Mouse (Mus musculus) liver, embryonic 14.5 days (tissue): ENCODE data around the gene Tmtc2. TPM values are rescaled to one million over a fixed set of nuclear protein-coding genes. Genes with fewer than 3 reads are reported as not detected.

Experiments
- ATAC-seq: fragments of 200-750 bp; cut with Nextera tagmentation; 2 replicates; pipeline ENCODE4 v1.8.0; 2017; ENCODE audit warnings: moderate number of reproducible peaks, mild to moderate bottlenecking, moderate library complexity; ENCODE audit not compliant: insufficient read depth
- DNase-seq, 3 experiments: peaks; one replicate each; pipeline ENCODE4 v3.0.0-alpha.2; 2012 to 2013; ENCODE audit warnings: low read depth in 3 of 3, low spot score in 3 of 3
- H3K27ac ChIP-seq: fragments of 300-500 bp; sonication (generic); 2 replicates; pipeline ENCODE4 v1.5.1; 2014; ENCODE audit warnings: moderate library complexity, mild to moderate bottlenecking, control low read depth, inconsistent platforms
- H3K27me3 ChIP-seq: fragments of 300-500 bp; sonication (generic); 2 replicates; pipeline ENCODE4 v1.6.1; 2014; ENCODE audit warnings: mild to moderate bottlenecking, low read length, moderate library complexity; ENCODE audit not compliant: control insufficient read depth, insufficient read depth
- H3K36me3 ChIP-seq: fragments of 300-500 bp; sonication (generic); replicated peaks from 2 replicates; pipeline ENCODE4 v1.6.1; 2014; ENCODE audit warnings: low read depth; ENCODE audit not compliant: control insufficient read depth, insufficient read depth
- H3K4me1 ChIP-seq, 2 experiments: fragments of 200-500 bp in 1 of 2; fragments of 300-500 bp in 1 of 2; sonication (generic) in 1 of 2; replicated peaks; 2 replicates each; pipeline ENCODE4 v1.6.1; 2012 to 2014; ENCODE audit warnings: antibody characterized with exemption in 1 of 2, inconsistent platforms in 1 of 2, low read length in 1 of 2; ENCODE audit not compliant: control insufficient read depth in 2 of 2, insufficient read depth in 2 of 2
- H3K4me2 ChIP-seq: fragments of 300-500 bp; sonication (generic); 2 replicates; pipeline ENCODE4 v1.6.1; 2014; ENCODE audit warnings: low read depth, mild to moderate bottlenecking, control low read depth, moderate library complexity
- H3K4me3 ChIP-seq, 2 experiments: fragments of 200-500 bp in 1 of 2; fragments of 300-500 bp in 1 of 2; sonication (generic) in 1 of 2; 2 replicates each; pipeline ENCODE4 v1.5.1; 2012 to 2014; ENCODE audit warnings: low read depth in 2 of 2, low read length in 2 of 2, mild to moderate bottlenecking in 2 of 2, control low read depth in 1 of 2, inconsistent platforms in 1 of 2, moderate library complexity in 1 of 2; ENCODE audit not compliant: insufficient read depth in 1 of 2
- H3K9ac ChIP-seq: fragments of 300-500 bp; sonication (generic); replicated peaks from 2 replicates; pipeline ENCODE4 v1.6.1; 2014; ENCODE audit warnings: mild to moderate bottlenecking, control low read depth, moderate library complexity
- H3K9me3 ChIP-seq: fragments of 300-500 bp; sonication (generic); 2 replicates; pipeline ENCODE4 v1.6.1; 2016; ENCODE audit warnings: low read length, mixed read lengths; ENCODE audit not compliant: control insufficient read depth
- CTCF ChIP-seq: IDR thresholded peaks from 2 replicates; pipeline ENCODE4 v1.5.1; 2016; ENCODE audit warnings: antibody characterized with exemption, low read depth, control low read depth
- EP300 ChIP-seq: IDR thresholded peaks from 2 replicates; pipeline ENCODE4 v1.6.1; 2016; ENCODE audit warnings: antibody characterized with exemption, low read depth
- whole genome bisulfite sequencing: fragments of 180-500 bp; shearing (Covaris S2); extraction: QIAGEN DNeasy Blood & Tissue Kit; methylation state at CpG from one replicate; pipeline ENCODE4 v1.1.7; 2014; ENCODE audit not compliant: insufficient replicate concordance; 5-methylcytosine and 5-hydroxymethylcytosine counted together
- polyA plus RNA-seq, 2 experiments: library from polyadenylated mRNA; depleted of rRNA in 1 of 2; stranded (reverse) in 1 of 2; unstranded in 1 of 2; fragments of >200 nt; fragmentation: Nextera tagmentation in 1 of 2; extraction: Ambion mirVana in 1 of 2; gene quantifications; 2 replicates each; pipeline versions ENCODE4 v1.2.1 to v1.2.3; 2012 to 2014

The Tmtc2 gene
- polyA plus RNA-seq, 2 experiments: 0.33 to 0.44 TPM

DNA sequence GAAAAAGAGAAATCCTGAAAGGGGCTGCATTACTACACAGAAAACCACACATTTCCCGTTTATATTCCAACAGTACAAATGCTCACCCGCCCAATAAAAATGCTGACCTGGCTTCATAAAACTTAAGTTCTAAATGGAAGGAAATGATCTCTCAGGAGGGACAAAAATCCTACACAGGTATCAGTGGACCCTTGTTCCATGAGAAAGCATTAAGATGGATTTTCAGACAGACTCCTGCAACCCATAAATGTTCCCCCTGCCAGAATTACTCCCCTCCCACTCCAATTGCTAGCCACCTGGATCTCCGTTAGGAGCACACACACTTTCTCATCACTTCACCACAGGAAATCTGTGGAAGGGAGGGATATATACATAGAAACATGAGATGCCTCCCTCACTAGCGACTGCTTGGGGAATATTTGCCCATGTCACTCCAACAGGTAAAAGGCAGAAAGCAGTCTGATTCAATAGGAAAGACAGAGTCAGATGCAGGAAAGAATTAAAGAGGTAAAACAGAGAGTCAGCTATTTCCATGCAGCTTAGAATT is 250.5 kb downstream of the Tmtc2 start:
- Histone ChIP-seq H3K4me3 (no peak overlapping the region), H3K27me3 (no peaks in the 10 kb centered on the region), H3K4me2 (no peak overlapping the region), H3K36me3 (no peaks in the 10 kb centered on the region), H3K9ac (no peak overlapping the region), H3K9me3 (no peaks in the 10 kb centered on the region; the same call in 1 of the 2 replicates), H3K4me1 (no peaks in the 10 kb centered on the region), H3K27ac (no peak overlapping the region)
- 60% methylated on average over 4 of the region's 4 CpGs for WGBS
- DNase-seq: no peak
- ATAC-seq: no peak
- TF ChIP-seq CTCF (no peak), EP300 (no peak)

DNA sequence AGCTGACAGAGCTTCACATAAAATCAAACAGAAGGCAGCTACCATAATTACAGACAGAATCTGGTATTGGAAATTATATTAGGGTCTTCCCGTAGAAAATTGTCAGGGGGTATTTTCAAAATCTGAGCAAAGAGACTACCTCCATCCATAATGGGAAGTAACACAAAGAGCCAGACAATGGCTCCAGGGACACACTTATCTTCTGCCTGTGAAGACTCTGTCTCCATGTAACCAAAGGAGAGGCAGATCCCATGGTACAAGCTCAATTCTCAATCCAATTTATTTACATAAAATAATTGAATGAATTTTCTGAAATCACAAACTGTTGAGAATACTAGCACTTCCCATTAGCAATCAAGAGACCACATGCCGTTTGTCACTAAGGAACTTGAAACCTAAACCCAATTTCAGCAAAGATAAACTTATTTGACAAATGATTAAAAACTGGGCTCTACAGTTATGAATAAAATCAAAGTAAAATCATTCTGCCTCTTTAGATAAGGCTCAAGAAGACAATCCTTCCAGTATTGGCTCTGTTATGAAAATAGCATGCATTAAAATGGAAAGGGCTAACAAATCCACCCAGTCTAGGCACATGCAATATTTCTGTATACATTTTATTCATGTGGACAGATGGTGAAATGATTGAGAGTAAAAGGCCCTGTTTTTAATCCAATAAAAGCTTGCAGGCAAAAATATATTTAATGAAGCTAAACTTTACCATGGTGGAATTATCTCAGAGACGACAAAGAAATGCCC is 254.8 kb downstream of the Tmtc2 start:
- ATAC-seq (no peak), DNase-seq (no peak)
- no peaks in the 10 kb centered on the region for H3K27me3 ChIP-seq
- TF ChIP-seq EP300: no peak
- TF ChIP-seq CTCF: no peak
- H3K4me1 ChIP-seq: no peaks in the 10 kb centered on the region
- H3K27ac ChIP-seq: no peak overlapping the region
- no peaks in the 10 kb centered on the region; the same call in 1 of the 2 replicates for H3K9me3 ChIP-seq
- no peak overlapping the region for H3K4me3 ChIP-seq
- WGBS: 62% methylated on average over 3 of the region's 3 CpGs
- no peak overlapping the region for H3K9ac ChIP-seq
- no peaks in the 10 kb centered on the region for H3K36me3 ChIP-seq
- H3K4me2 ChIP-seq: no peak overlapping the region

- Histone ChIP-seq H3K27ac (no peak overlapping the region), H3K4me3 (no peak overlapping the region), H3K4me2 (no peak overlapping the region), H3K27me3 (no peaks in the 10 kb centered on the region), H3K4me1 (no peaks in the 10 kb centered on the region), H3K9ac (no peak overlapping the region), H3K36me3 (no peaks in the 10 kb centered on the region), H3K9me3 (no peaks in the 10 kb centered on the region; the same call in 1 of the 2 replicates)
- WGBS: 49% methylated on average over 2 of the region's 2 CpGs
- TF ChIP-seq CTCF (no peak), EP300 (no peak)
- DNase-seq: no peak
- ATAC-seq: no peak
Observed at GRCm38 (mm10) chr10:105318869-105319268, 255.4 kb downstream of the Tmtc2 start.

DNA sequence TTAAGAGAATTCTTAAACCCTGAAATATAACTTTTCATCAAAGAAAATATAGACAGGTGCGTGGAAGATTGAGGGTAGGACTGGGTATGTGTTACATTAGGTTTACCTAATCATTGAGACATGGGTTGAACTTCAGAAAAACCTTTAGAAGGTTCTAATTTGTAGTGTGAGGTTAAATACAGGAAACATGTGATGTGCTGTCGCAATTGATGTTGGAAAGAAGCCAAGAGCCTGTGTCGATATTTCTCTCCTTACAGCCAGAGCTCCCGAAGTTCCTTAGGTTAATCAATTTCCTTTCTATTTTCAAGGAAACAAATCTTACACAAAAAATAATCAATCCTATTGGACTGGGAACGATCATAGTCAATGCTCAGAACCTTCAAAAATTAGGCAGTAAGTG is 261.3 kb downstream of the Tmtc2 start:
- Histone ChIP-seq H3K4me1 (no peaks in the 10 kb centered on the region), H3K27ac (no peak overlapping the region), H3K4me3 (no peak overlapping the region), H3K9ac (no peak overlapping the region), H3K27me3 (no peaks in the 10 kb centered on the region), H3K36me3 (no peaks in the 10 kb centered on the region), H3K4me2 (no peak overlapping the region), H3K9me3 (no peaks in the 10 kb centered on the region)
- TF ChIP-seq EP300: no peak
- no peak for TF ChIP-seq CTCF
- whole genome bisulfite sequencing: 53% methylated on average over 5 of the region's 5 CpGs
- no peak for DNase-seq
- ATAC-seq: no peak

DNA sequence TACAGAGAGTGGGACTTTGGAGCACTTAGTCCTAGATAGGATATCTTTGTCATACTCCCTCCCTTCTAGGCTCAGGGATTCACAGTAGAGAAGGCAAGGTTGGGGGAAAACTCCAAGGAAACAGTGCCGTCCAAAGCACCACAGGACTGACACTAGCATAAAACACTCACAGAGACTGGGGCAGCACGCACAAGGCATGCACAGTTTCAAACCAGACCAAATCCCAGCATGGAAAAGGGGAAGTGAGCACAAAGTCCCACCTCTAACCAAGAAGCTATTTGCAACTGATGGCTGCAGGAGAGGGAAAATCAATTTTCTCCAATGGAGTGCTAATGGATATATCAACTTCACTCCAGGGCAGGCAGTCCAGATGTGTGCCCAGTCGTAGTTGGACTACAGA is 276.7 kb downstream of the Tmtc2 start:
- ATAC-seq (no peak), DNase-seq (no peak)
- 35% methylated on average over 3 of the region's 3 CpGs for WGBS
- H3K36me3 ChIP-seq: no peaks in the 10 kb centered on the region
- no peak overlapping the region for H3K4me3 ChIP-seq
- TF ChIP-seq CTCF (no peak), EP300 (no peak)
- no peaks in the 10 kb centered on the region for H3K9me3 ChIP-seq
- no peaks in the 10 kb centered on the region for H3K4me1 ChIP-seq
- no peak overlapping the region for H3K4me2 ChIP-seq
- H3K27me3 ChIP-seq: no peaks in the 10 kb centered on the region
- H3K27ac ChIP-seq: no peak overlapping the region
- H3K9ac ChIP-seq: no peak overlapping the region
